Mouse (Mus musculus): ENCODE data around the gene Fgfr2. TPM values are rescaled to one million over a fixed set of nuclear protein-coding genes. Genes with fewer than 3 reads are reported as not detected.

Gene Fgfr2
- polyA plus RNA-seq, 1 experiment from 2014 or later: 110 TPM

- peaks cover 25% of the 10 kb centered on the region for H3K36me3 ChIP-seq (ENCODE audit: insufficient read depth, low read length)
Measured at GRCm38 (mm10) chr7:132998639-132999038, 124.5 kb downstream of the Fgfr2 start.

GRCm38 (mm10) chr7:132996391-132996790, 126.8 kb downstream of the Fgfr2 start:
- DNase-seq (ENCODE audit: low spot score): peak; percentile 41

More at GRCm38 (mm10) chr7:132998639-132999038, 124.5 kb downstream of the Fgfr2 start:
- Histone ChIP-seq H3K4me3 (ENCODE audit: low read depth, low read length) (no peak overlapping the region), H3K27ac (ENCODE audit: low read length) (no peak overlapping the region), H3K9me3 (ENCODE audit: low read length) (no peaks in the 10 kb centered on the region), H3K4me2 (replicated peaks; ENCODE audit: low read depth, low read length) (no peak overlapping the region), H3K9ac (replicated peaks; ENCODE audit: low read depth) (no peak overlapping the region), H3K27me3 (replicated peaks; ENCODE audit: insufficient read depth, low read length) (no peaks in the 10 kb centered on the region), H3K4me1 (ENCODE audit: insufficient read depth, low read depth, low read length) (no peaks in the 10 kb centered on the region)
- ATAC-seq: no peak
- no peak for DNase-seq (ENCODE audit: low spot score)
- TF ChIP-seq EP300 (IDR thresholded peaks at IDR 0.05) (no peak), CTCF (IDR thresholded peaks at IDR 0.05) (no peak)
- 94% methylated on average over 12 of the region's 12 CpGs for WGBS

GRCm38 (mm10) chr7:132994628-132995191, 128.4 kb downstream of the Fgfr2 start:
- WGBS: 67% methylated on average over 6 of the region's 6 CpGs
- TF ChIP-seq CTCF (IDR thresholded peaks at IDR 0.05) (no peak), EP300 (IDR thresholded peaks at IDR 0.05) (no peak)
- H3K4me1 ChIP-seq (ENCODE audit: insufficient read depth, low read depth, low read length): no peaks in the 10 kb centered on the region
- H3K4me2 ChIP-seq (replicated peaks; ENCODE audit: low read depth, low read length): no peak overlapping the region
- no peak overlapping the region for H3K27ac ChIP-seq (ENCODE audit: low read length)
- DNase-seq (ENCODE audit: low spot score): no peak
- H3K36me3 ChIP-seq (ENCODE audit: insufficient read depth, low read length): peaks cover 38% of the 10 kb centered on the region
- no peaks in the 10 kb centered on the region for H3K9me3 ChIP-seq (ENCODE audit: low read length)
- no peak for ATAC-seq
- no peaks in the 10 kb centered on the region for H3K27me3 ChIP-seq (replicated peaks; ENCODE audit: insufficient read depth, low read length)
- H3K4me3 ChIP-seq (ENCODE audit: low read depth, low read length): no peak overlapping the region
- H3K9ac ChIP-seq (replicated peaks; ENCODE audit: low read depth): no peak overlapping the region

More at GRCm38 (mm10) chr7:132996391-132996790, 126.8 kb downstream of the Fgfr2 start:
- H3K27me3 ChIP-seq (replicated peaks; ENCODE audit: insufficient read depth, low read length): no peaks in the 10 kb centered on the region
- no peaks in the 10 kb centered on the region for H3K4me1 ChIP-seq (ENCODE audit: insufficient read depth, low read depth, low read length)
- ATAC-seq: peak; percentile 52; the same call in 1 of the 2 replicates
- H3K27ac ChIP-seq (ENCODE audit: low read length): no peak overlapping the region
- no peak overlapping the region for H3K9ac ChIP-seq (replicated peaks; ENCODE audit: low read depth)
- TF ChIP-seq EP300 (IDR thresholded peaks at IDR 0.05) (no peak), CTCF (IDR thresholded peaks at IDR 0.05) (peak; percentile 75)
- peaks cover 25% of the 10 kb centered on the region for H3K36me3 ChIP-seq (ENCODE audit: insufficient read depth, low read length)
- H3K4me2 ChIP-seq (replicated peaks; ENCODE audit: low read depth, low read length): no peak overlapping the region
- 91% methylated on average over 5 of the region's 5 CpGs for WGBS
- no peak overlapping the region for H3K4me3 ChIP-seq (ENCODE audit: low read depth, low read length)
- H3K9me3 ChIP-seq (ENCODE audit: low read length): no peaks in the 10 kb centered on the region

GRCm38 (mm10) chr7:132994120-132994519, 129.0 kb downstream of the Fgfr2 start:
- H3K9me3 ChIP-seq (ENCODE audit: low read length): no peaks in the 10 kb centered on the region
- no peak overlapping the region for H3K4me3 ChIP-seq (ENCODE audit: low read depth, low read length)
- no peak overlapping the region for H3K4me2 ChIP-seq (replicated peaks; ENCODE audit: low read depth, low read length)
- no peaks in the 10 kb centered on the region for H3K27me3 ChIP-seq (replicated peaks; ENCODE audit: insufficient read depth, low read length)
- no peaks in the 10 kb centered on the region for H3K4me1 ChIP-seq (ENCODE audit: insufficient read depth, low read depth, low read length)
- H3K9ac ChIP-seq (replicated peaks; ENCODE audit: low read depth): no peak overlapping the region
- TF ChIP-seq EP300 (IDR thresholded peaks at IDR 0.05): no peak
- peak; percentile 39; the same call in 1 of the 2 replicates for TF ChIP-seq CTCF (IDR thresholded peaks at IDR 0.05)
- DNase-seq (ENCODE audit: low spot score): no peak
- no peak for ATAC-seq
- 85% methylated on average over 8 of the region's 8 CpGs for WGBS
- no peak overlapping the region for H3K27ac ChIP-seq (ENCODE audit: low read length)
- peaks cover 44% of the 10 kb centered on the region for H3K36me3 ChIP-seq (ENCODE audit: insufficient read depth, low read length)

GRCm38 (mm10) chr7:132992967-132993615, 130.1 kb downstream of the Fgfr2 start:
- H3K4me3 ChIP-seq (ENCODE audit: low read depth, low read length): no peak overlapping the region
- no peak overlapping the region for H3K9ac ChIP-seq (replicated peaks; ENCODE audit: low read depth)
- no peaks in the 10 kb centered on the region for H3K9me3 ChIP-seq (ENCODE audit: low read length)
- H3K27ac ChIP-seq (ENCODE audit: low read length): no peak overlapping the region
- DNase-seq (ENCODE audit: low spot score): no peak
- H3K4me1 ChIP-seq (ENCODE audit: insufficient read depth, low read depth, low read length): no peaks in the 10 kb centered on the region
- 90% methylated on average over 9 of the region's 9 CpGs for WGBS
- no peak for TF ChIP-seq CTCF (IDR thresholded peaks at IDR 0.05)
- TF ChIP-seq EP300 (IDR thresholded peaks at IDR 0.05): no peak
- H3K27me3 ChIP-seq (replicated peaks; ENCODE audit: insufficient read depth, low read length): no peaks in the 10 kb centered on the region
- H3K36me3 ChIP-seq (ENCODE audit: insufficient read depth, low read length): peaks cover 36% of the 10 kb centered on the region
- H3K4me2 ChIP-seq (replicated peaks; ENCODE audit: low read depth, low read length): no peak overlapping the region
- ATAC-seq: no peak

- ATAC-seq: no peak
- H3K4me3 ChIP-seq (ENCODE audit: low read depth, low read length): no peak overlapping the region
- TF ChIP-seq CTCF (IDR thresholded peaks at IDR 0.05) (no peak), EP300 (IDR thresholded peaks at IDR 0.05) (no peak)
- H3K36me3 ChIP-seq (ENCODE audit: insufficient read depth, low read length): peaks cover 25% of the 10 kb centered on the region
- no peaks in the 10 kb centered on the region for H3K27me3 ChIP-seq (replicated peaks; ENCODE audit: insufficient read depth, low read length)
- H3K27ac ChIP-seq (ENCODE audit: low read length): no peak overlapping the region
- 92% methylated on average over 14 of the region's 14 CpGs for WGBS
- no peak overlapping the region for H3K4me2 ChIP-seq (replicated peaks; ENCODE audit: low read depth, low read length)
- no peaks in the 10 kb centered on the region for H3K4me1 ChIP-seq (ENCODE audit: insufficient read depth, low read depth, low read length)
- no peak overlapping the region for H3K9ac ChIP-seq (replicated peaks; ENCODE audit: low read depth)
- DNase-seq (ENCODE audit: low spot score): no peak
- no peaks in the 10 kb centered on the region for H3K9me3 ChIP-seq (ENCODE audit: low read length)
Measured at GRCm38 (mm10) chr7:132991240-132991900, 131.8 kb downstream of the Fgfr2 start.
